Mouse (Mus musculus): ENCODE data around the gene Gna13. TPM values are rescaled to one million over a fixed set of nuclear protein-coding genes. Genes with fewer than 3 reads are reported as not detected.
A peak's percentile ranks its signal among the peaks of the same experiment; 100 is the strongest.

Gene Gna13
- polyA plus RNA-seq, 1 experiment: 65.1 TPM

DNA sequence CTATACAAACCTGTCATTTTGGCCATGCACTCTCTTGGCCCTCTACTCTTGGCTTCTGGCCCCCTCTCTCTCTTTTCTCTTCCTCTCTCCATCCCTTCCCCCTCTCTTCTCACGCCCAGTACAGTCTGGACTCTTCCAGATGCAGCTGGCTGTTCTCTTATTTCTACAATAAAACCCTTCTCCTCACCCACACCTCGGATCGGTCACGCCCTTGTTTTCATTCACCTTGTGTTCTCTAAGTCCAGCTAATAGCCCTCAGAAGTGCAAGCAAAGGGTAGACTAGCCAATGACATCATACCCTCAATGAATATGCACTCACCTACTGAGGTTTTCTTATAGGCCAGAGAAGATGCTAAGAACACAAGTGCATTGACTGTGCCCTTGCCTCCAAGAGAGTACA, 11.1 kb upstream of the Gna13 start:
- no peak overlapping the region for H3K4me3 ChIP-seq (ENCODE audit: low read depth, low read length)
- H3K27ac ChIP-seq (ENCODE audit: insufficient read depth, low read length): peak overlapping the region; percentile 59; the same call in 1 of the 2 replicates
- H3K9ac ChIP-seq (ENCODE audit: low read depth, poor library complexity, severe bottlenecking): no peak overlapping the region
- H3K36me3 ChIP-seq (ENCODE audit: control insufficient read depth, insufficient read depth, low read length, poor library complexity, severe bottlenecking): no peaks in the 10 kb centered on the region
- no peaks in the 10 kb centered on the region for H3K27me3 ChIP-seq (ENCODE audit: control insufficient read depth, insufficient read depth, low read length, poor library complexity, severe bottlenecking)
- TF ChIP-seq EP300 (IDR thresholded peaks at IDR 0.05; ENCODE audit: insufficient read depth, low read depth, low read length) (no peak), CTCF (IDR thresholded peaks at IDR 0.05; ENCODE audit: low read depth, low read length) (no peak), POLR2A (IDR thresholded peaks at IDR 0.05; ENCODE audit: insufficient read depth, low read length) (no peak)
- no peaks in the 10 kb centered on the region for H3K9me3 ChIP-seq (replicated peaks; ENCODE audit: control insufficient read depth, insufficient read depth, low read length, poor library complexity, severe bottlenecking)
- peaks cover 12% of the 10 kb centered on the region for H3K4me1 ChIP-seq (ENCODE audit: control insufficient read depth, insufficient read depth, low read length)

DNA sequence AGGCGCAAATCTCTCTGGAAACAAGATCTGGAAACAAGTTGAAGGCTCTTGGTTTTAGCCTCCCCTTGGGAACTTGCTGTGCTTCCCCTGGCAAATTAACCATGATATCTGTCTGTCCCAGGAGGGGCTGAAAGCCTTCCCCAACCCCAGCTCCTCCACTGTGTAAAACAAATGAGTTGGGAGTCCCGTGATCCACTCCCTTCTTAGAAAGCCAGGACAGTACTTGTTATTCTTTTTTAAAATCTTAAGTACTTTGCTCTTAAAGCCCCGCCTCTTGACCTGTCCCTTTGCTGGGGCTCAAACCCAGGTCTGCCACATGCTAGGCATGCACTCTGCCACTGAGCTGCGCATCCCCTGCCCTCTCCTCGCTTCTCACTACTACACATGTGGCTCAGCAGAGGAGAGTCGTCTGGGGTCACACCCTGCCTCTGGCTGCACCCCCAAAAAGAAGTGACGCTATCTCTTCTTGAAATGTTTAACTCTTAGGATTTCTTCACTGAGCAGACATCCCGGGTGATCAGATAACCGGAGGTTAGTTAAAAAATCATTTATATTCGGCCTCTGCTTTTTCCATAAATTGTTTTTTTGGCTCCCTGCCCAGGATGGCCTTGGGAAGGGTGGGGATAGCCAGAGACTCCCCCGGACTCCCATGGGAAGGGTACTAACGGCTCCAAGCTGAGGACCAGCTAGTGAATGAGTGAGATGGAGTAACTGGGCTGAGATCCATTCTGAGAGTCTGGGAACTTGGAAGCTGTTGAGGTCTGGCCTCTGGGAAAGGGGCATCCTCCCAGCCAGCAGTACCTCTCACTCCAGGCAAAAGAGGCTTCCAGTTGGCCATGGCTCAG, 9.0 kb upstream of the Gna13 start:
- Histone ChIP-seq H3K27me3 (ENCODE audit: control insufficient read depth, insufficient read depth, low read length, poor library complexity, severe bottlenecking) (no peaks in the 10 kb centered on the region), H3K4me1 (ENCODE audit: control insufficient read depth, insufficient read depth, low read length) (peaks cover 10% of the 10 kb centered on the region), H3K4me3 (ENCODE audit: low read depth, low read length) (no peak overlapping the region), H3K27ac (ENCODE audit: insufficient read depth, low read length) (no peak overlapping the region), H3K9ac (ENCODE audit: low read depth, poor library complexity, severe bottlenecking) (0 out of 2 replicates have a peak overlapping the region, but pooled peaks have one; percentile 14), H3K9me3 (replicated peaks; ENCODE audit: control insufficient read depth, insufficient read depth, low read length, poor library complexity, severe bottlenecking) (no peaks in the 10 kb centered on the region), H3K36me3 (ENCODE audit: control insufficient read depth, insufficient read depth, low read length, poor library complexity, severe bottlenecking) (no peaks in the 10 kb centered on the region)
- TF ChIP-seq POLR2A (IDR thresholded peaks at IDR 0.05; ENCODE audit: insufficient read depth, low read length): no peak
- no peak for TF ChIP-seq CTCF (IDR thresholded peaks at IDR 0.05; ENCODE audit: low read depth, low read length)
- no peak for TF ChIP-seq EP300 (IDR thresholded peaks at IDR 0.05; ENCODE audit: insufficient read depth, low read depth, low read length)

DNA sequence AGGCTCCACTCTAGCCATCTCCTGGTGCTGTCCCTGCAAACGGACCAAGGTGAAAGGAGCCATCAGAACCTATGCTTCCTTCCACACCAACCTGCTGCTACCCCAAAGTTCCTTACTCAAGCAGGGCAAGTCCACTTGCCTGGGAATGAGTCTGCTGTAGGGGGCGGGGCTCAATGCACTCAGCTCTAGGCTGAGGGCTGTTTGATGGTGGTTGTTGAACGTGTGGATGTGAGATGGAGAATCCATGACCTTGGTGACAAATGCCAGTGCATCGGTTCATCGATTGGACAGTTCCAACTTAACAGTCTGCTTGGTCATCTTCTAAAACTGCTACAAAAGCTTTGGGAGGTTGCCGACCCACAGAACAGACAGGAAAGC, 8.4 kb upstream of the Gna13 start:
- Histone ChIP-seq H3K27me3 (ENCODE audit: control insufficient read depth, insufficient read depth, low read length, poor library complexity, severe bottlenecking) (no peaks in the 10 kb centered on the region), H3K9ac (ENCODE audit: low read depth, poor library complexity, severe bottlenecking) (no peak overlapping the region), H3K27ac (ENCODE audit: insufficient read depth, low read length) (no peak overlapping the region), H3K4me3 (ENCODE audit: low read depth, low read length) (no peak overlapping the region), H3K9me3 (replicated peaks; ENCODE audit: control insufficient read depth, insufficient read depth, low read length, poor library complexity, severe bottlenecking) (no peaks in the 10 kb centered on the region), H3K36me3 (ENCODE audit: control insufficient read depth, insufficient read depth, low read length, poor library complexity, severe bottlenecking) (no peaks in the 10 kb centered on the region), H3K4me1 (ENCODE audit: control insufficient read depth, insufficient read depth, low read length) (peaks cover 10% of the 10 kb centered on the region)
- TF ChIP-seq EP300 (IDR thresholded peaks at IDR 0.05; ENCODE audit: insufficient read depth, low read depth, low read length) (no peak), POLR2A (IDR thresholded peaks at IDR 0.05; ENCODE audit: insufficient read depth, low read length) (no peak), CTCF (IDR thresholded peaks at IDR 0.05; ENCODE audit: low read depth, low read length) (no peak)

DNA sequence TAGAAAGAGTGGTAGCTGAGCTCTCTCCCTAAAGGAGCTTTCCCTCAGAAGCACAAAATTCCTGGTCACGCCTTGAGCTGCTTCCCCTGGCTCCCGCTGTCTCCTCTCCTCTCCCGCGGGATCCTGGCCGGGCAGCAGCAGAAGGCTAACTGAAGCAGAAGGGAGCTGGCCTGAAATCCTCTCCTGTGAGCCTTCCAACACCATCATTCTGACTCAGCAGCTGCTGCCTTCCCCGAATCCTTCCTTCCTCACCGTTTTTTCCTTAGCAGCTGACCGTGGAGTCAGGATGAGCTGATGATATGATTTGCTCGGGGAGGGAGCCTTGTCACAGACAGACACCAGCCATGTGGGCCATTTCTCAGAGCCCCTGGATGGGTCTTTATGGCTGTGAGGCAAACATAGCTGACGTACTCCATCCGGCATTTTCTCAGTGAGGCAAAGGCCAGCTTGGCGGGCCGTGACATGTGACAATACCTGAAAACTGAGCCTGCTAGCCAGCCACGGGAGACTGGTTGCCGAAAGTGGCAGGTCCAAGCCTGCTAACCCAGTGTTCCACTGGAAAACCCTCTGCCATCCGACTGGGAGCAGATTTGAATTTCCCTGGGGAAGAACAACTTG, 6.8 kb upstream of the Gna13 start:
- Histone ChIP-seq H3K9ac (ENCODE audit: low read depth, poor library complexity, severe bottlenecking) (peak overlapping the region; percentile 73), H3K4me3 (ENCODE audit: low read depth, low read length) (peak overlapping the region; percentile 8), H3K36me3 (ENCODE audit: control insufficient read depth, insufficient read depth, low read length, poor library complexity, severe bottlenecking) (no peaks in the 10 kb centered on the region), H3K4me1 (ENCODE audit: control insufficient read depth, insufficient read depth, low read length) (peaks cover 11% of the 10 kb centered on the region), H3K9me3 (replicated peaks; ENCODE audit: control insufficient read depth, insufficient read depth, low read length, poor library complexity, severe bottlenecking) (no peaks in the 10 kb centered on the region), H3K27me3 (ENCODE audit: control insufficient read depth, insufficient read depth, low read length, poor library complexity, severe bottlenecking) (no peaks in the 10 kb centered on the region), H3K27ac (ENCODE audit: insufficient read depth, low read length) (peak overlapping the region; percentile 3; the same call in 1 of the 2 replicates)
- TF ChIP-seq CTCF (IDR thresholded peaks at IDR 0.05; ENCODE audit: low read depth, low read length) (no peak), EP300 (IDR thresholded peaks at IDR 0.05; ENCODE audit: insufficient read depth, low read depth, low read length) (no peak)

DNA sequence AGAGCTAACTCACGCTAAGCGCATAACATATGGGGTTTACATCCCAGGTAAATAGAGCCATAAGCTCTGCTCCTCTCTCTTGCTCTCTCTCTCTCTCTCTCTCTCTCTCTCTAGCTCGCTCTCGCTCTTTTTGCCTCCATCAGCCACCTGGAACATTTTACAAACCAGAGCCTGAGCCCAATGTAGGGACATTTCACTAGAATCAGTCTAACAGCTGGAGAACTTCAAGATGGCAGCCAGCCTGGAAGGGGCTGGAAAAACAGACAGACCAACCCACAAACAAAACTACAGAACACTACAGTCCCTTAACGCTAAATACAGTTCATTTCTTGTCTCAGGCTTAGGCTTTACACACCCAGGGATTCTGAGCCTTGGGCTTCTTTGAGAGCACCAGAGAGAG, 5.5 kb upstream of the Gna13 start:
- Histone ChIP-seq H3K27ac (ENCODE audit: insufficient read depth, low read length) (peak overlapping the region; percentile 99), H3K9me3 (replicated peaks; ENCODE audit: control insufficient read depth, insufficient read depth, low read length, poor library complexity, severe bottlenecking) (no peaks in the 10 kb centered on the region), H3K4me1 (ENCODE audit: control insufficient read depth, insufficient read depth, low read length) (peaks cover 9% of the 10 kb centered on the region), H3K36me3 (ENCODE audit: control insufficient read depth, insufficient read depth, low read length, poor library complexity, severe bottlenecking) (no peaks in the 10 kb centered on the region), H3K9ac (ENCODE audit: low read depth, poor library complexity, severe bottlenecking) (peak overlapping the region; percentile 26), H3K4me3 (ENCODE audit: low read depth, low read length) (no peak overlapping the region), H3K27me3 (ENCODE audit: control insufficient read depth, insufficient read depth, low read length, poor library complexity, severe bottlenecking) (no peaks in the 10 kb centered on the region)
- TF ChIP-seq POLR2A (IDR thresholded peaks at IDR 0.05; ENCODE audit: insufficient read depth, low read length) (no peak), CTCF (IDR thresholded peaks at IDR 0.05; ENCODE audit: low read depth, low read length) (no peak), EP300 (IDR thresholded peaks at IDR 0.05; ENCODE audit: insufficient read depth, low read depth, low read length) (no peak)

DNA sequence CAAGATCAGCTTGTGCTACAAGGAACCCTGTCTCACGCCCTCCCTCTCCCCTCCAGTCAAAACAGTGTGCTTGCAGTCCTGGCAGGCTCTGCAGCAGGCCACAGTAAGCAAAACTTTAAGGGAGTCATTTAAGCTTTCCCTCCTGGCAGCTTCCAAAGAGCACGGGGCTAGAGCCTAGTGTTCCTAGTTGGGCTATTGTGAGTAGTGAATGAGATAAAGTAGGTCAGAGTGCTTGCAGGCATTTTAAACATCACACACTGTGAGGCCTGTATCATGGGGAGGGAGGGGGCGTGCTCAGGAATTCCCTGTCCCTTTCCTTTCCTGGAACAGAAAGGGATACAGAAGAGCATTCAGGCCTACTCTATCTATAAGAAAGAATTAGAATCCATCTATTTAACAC, 4.1 kb upstream of the Gna13 start:
- peak overlapping the region; percentile 99 for H3K27ac ChIP-seq (ENCODE audit: insufficient read depth, low read length)

More for the DNA sequence above, 4.1 kb upstream of the Gna13 start:
- Histone ChIP-seq H3K4me1 (ENCODE audit: control insufficient read depth, insufficient read depth, low read length) (peaks cover 8% of the 10 kb centered on the region), H3K9ac (ENCODE audit: low read depth, poor library complexity, severe bottlenecking) (peak overlapping the region; percentile 26; the same call in 1 of the 2 replicates), H3K9me3 (replicated peaks; ENCODE audit: control insufficient read depth, insufficient read depth, low read length, poor library complexity, severe bottlenecking) (no peaks in the 10 kb centered on the region), H3K36me3 (ENCODE audit: control insufficient read depth, insufficient read depth, low read length, poor library complexity, severe bottlenecking) (no peaks in the 10 kb centered on the region), H3K4me3 (ENCODE audit: low read depth, low read length) (no peak overlapping the region), H3K27me3 (ENCODE audit: control insufficient read depth, insufficient read depth, low read length, poor library complexity, severe bottlenecking) (no peaks in the 10 kb centered on the region)
- TF ChIP-seq EP300 (IDR thresholded peaks at IDR 0.05; ENCODE audit: insufficient read depth, low read depth, low read length) (peak; percentile 81), POLR2A (IDR thresholded peaks at IDR 0.05; ENCODE audit: insufficient read depth, low read length) (no peak), CTCF (IDR thresholded peaks at IDR 0.05; ENCODE audit: low read depth, low read length) (no peak)
